In the genomic region with DNA sequence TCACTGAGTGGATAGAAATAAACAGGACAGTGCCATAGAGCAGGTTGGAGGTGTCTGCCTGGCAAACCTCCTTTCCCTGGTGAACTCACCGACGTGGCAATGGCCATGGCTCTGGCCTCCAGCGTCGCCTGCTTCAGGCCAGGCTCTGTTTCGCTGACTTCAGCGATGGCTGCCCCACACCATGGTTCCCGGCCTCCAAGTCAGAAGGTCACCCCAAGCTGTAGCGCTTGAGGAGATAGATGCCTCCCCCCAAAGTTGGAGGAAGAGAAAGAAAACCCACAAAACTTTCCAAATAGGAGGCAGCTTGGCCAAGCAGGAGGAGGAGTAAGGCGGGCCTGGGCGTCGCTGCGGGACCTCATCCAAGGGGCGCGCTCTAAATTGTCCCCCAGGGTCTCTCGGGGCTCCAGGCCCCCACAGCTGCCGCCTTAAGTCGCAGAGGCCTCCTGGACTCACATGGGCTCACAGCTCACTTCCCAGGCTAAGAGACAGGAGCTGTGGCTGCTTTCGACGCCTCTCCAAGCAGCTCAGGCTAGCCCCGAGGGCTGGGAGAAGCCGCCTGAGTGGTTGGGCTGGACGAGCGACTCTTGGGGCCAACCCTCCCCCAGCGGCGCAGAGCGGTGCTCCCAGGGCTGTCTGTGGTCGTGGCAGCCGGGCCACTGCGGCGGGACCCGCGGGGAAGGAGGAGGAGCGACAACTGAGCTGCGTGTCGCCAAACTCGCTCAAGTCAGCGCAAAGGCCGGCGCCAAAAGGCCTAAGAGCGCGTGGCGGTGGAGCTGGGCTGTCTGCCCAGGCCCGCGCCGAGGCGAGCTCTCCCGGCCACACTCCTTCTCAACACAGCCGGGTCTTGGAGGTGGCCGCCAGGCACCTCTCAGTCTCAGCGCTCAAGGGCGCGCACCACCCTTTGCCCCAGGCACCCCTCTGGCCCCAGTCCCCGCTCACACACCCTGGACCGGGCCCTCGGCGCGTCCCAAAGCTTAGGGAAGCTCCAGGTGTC, we compare ENCODE assay signal across 9 mouse cellular contexts. TPM values are rescaled to one million over a fixed set of nuclear protein-coding genes. Genes with fewer than 3 reads are reported as not detected.
DNase-seq lines count a peak whose midpoint lies in the region; ATAC-seq and TF ChIP-seq lines count a peak whose summit lies in the region.
"Had no signal": no experiment of that assay in that cellular context is flagged by ENCODE, and none has a peak within 500 bp of the region (broad histone marks: within the 10 kb centered on the region; RNA-seq: fewer than 3 reads in every experiment).

A gene (minus strand): TSS at position 778 of the 994 bp plus-strand sequence.

- H3K27ac ChIP-seq in forebrain, embryonic 13.5 days: peak within 1 kb of the TSS; percentile 98
- H3K27ac ChIP-seq in heart, postnatal 0 days (ENCODE audit: low read depth): peak within 1 kb of the TSS; percentile 82
- H3K27ac ChIP-seq in lung, postnatal 0 days (ENCODE audit: low read length): peak within 1 kb of the TSS; percentile 72

- 3% methylated on average over 57 of the region's 57 CpGs for WGBS in forebrain, embryonic 13.5 days
- WGBS in heart, postnatal 0 days: 9% methylated on average over 44 of the region's 57 CpGs
- 5% methylated on average over 45 of the region's 57 CpGs for WGBS in lung, postnatal 0 days

- ATAC-seq in forebrain, embryonic 13.5 days: peak; percentile 48
- peak; percentile 69 for ATAC-seq in heart, postnatal 0 days (ENCODE audit: insufficient read depth, low read depth)
- ATAC-seq in lung, postnatal 0 days: peak; percentile 73

- peak within 1 kb of the TSS; percentile 86 for H3K9ac ChIP-seq in forebrain, embryonic 13.5 days
- peak within 1 kb of the TSS; percentile 63 for H3K9ac ChIP-seq in heart, postnatal 0 days (replicated peaks; ENCODE audit: low read depth, low read length)
- H3K9ac ChIP-seq in lung, postnatal 0 days (replicated peaks; ENCODE audit: low read depth): peak within 1 kb of the TSS; percentile 37

- peaks cover 45% of the 10 kb centered on the region for H3K4me1 ChIP-seq in forebrain, embryonic 13.5 days
- H3K4me1 ChIP-seq in heart, postnatal 0 days (ENCODE audit: control insufficient read depth, insufficient read depth): peaks cover 3% of the 10 kb centered on the region; the same call in 1 of the 2 replicates
- no peaks in the 10 kb centered on the region; the same call in 1 of the 2 replicates for H3K4me1 ChIP-seq in lung, postnatal 0 days (ENCODE audit: insufficient read depth, low read depth, low read length)

- TF ChIP-seq CTCF in heart, postnatal 0 days (IDR thresholded peaks at IDR 0.05; ENCODE audit: low read depth): no peak
- TF ChIP-seq CTCF in lung, postnatal 0 days (IDR thresholded peaks at IDR 0.05): no peak

- H3K27me3 ChIP-seq in forebrain, embryonic 13.5 days: no peaks in the 10 kb centered on the region
- H3K27me3 ChIP-seq in heart, postnatal 0 days (ENCODE audit: control insufficient read depth, insufficient read depth, low read length): no peaks in the 10 kb centered on the region
- 0 out of 2 replicates have a peak, but pooled peaks cover 5% of the 10 kb centered on the region for H3K27me3 ChIP-seq in lung, postnatal 0 days (replicated peaks; ENCODE audit: insufficient read depth, low read length)

- peaks cover 21% of the 10 kb centered on the region for H3K36me3 ChIP-seq in forebrain, embryonic 13.5 days (ENCODE audit: poor library complexity, severe bottlenecking)
- H3K36me3 ChIP-seq in heart, postnatal 0 days (replicated peaks; ENCODE audit: control insufficient read depth, insufficient read depth, low read length): no peaks in the 10 kb centered on the region
- H3K36me3 ChIP-seq in lung, postnatal 0 days (ENCODE audit: insufficient read depth, low read length): no peaks in the 10 kb centered on the region

- no peak for TF ChIP-seq EP300 in heart, postnatal 0 days (IDR thresholded peaks at IDR 0.05; ENCODE audit: low read depth)
- TF ChIP-seq EP300 in lung, postnatal 0 days (IDR thresholded peaks at IDR 0.05): no peak

- DNase-seq in ES-CJ7 (ENCODE audit: low read depth, low spot score): peak; percentile 48
- peak; percentile 35 for DNase-seq in cerebellum, adult 11 months
- no peak for DNase-seq in heart, postnatal 0 days (ENCODE audit: low spot score)
- peak; percentile 63 to 75 for DNase-seq in kidney, postnatal 25 days
- DNase-seq in lung, postnatal 0 days (ENCODE audit: low spot score): peak; percentile 78
- peak; percentile 21 to 44 for DNase-seq in right cerebral cortex, adult 2 months (ENCODE audit: low spot score in 2 of 2)
- DNase-seq in adipocyte (ENCODE audit: low spot score): no peak

- H3K4me2 ChIP-seq in forebrain, embryonic 13.5 days: peak within 1 kb of the TSS; percentile 93
- H3K4me2 ChIP-seq in heart, postnatal 0 days (ENCODE audit: low read depth, low read length): peak within 1 kb of the TSS; percentile 81
- H3K4me2 ChIP-seq in lung, postnatal 0 days (replicated peaks; ENCODE audit: low read depth, low read length): peak within 1 kb of the TSS; percentile 90

- H3K4me3 ChIP-seq in forebrain, embryonic 13.5 days: peak within 1 kb of the TSS; percentile 58
- peak within 1 kb of the TSS; percentile 53 for H3K4me3 ChIP-seq in heart, postnatal 0 days (ENCODE audit: low read depth, low read length)
- peak within 1 kb of the TSS; percentile 52 for H3K4me3 ChIP-seq in lung, postnatal 0 days (ENCODE audit: low read depth, low read length)

- H3K9me3 ChIP-seq in forebrain, embryonic 13.5 days (replicated peaks): peaks cover 16% of the 10 kb centered on the region
- H3K9me3 ChIP-seq in heart, postnatal 0 days (replicated peaks; ENCODE audit: control insufficient read depth, low read length): no peaks in the 10 kb centered on the region
- H3K9me3 ChIP-seq in lung, postnatal 0 days (ENCODE audit: low read length): no peaks in the 10 kb centered on the region

RNA-seq across cellular contexts. Expression of the gene that starts here (rescaled TPM):
- 28.2 and 30.5 TPM in 2 replicates for polyA plus RNA-seq in forebrain, embryonic 13.5 days (2015; fragmentation: Nextera tagmentation; extraction: Ambion mirVana)
- 12.5 and 22.2 TPM in 2 replicates for total RNA-seq in heart, postnatal 0 days (2014; rRNA removed; ENCODE audit: low replicate concordance)
- polyA plus RNA-seq in heart, postnatal 0 days (2015; fragmentation: Nextera tagmentation; extraction: Ambion mirVana): 3.9 and 4.1 TPM in 2 replicates
- polyA plus RNA-seq in lung, postnatal 0 days (2015; fragmentation: Nextera tagmentation; extraction: Ambion mirVana): 8.1 and 8.5 TPM in 2 replicates
- total RNA-seq: neutrophil, adult 5-6 weeks had no signal

Comparison
In these comparisons a context has a peak if more than half of its experiments do, and no peak if none do; other contexts are left out.
1. DNase-seq: peak in ES-CJ7 (single experiment), cerebellum, adult 11 months (single experiment), kidney, postnatal 25 days (2 of 2), lung, postnatal 0 days (single experiment) and right cerebral cortex, adult 2 months (2 of 2); none in heart, postnatal 0 days (single experiment) and adipocyte (single experiment).
2. Peak in every context shown above with its lines, with median percentiles within 50 percentile points of each other: ATAC-seq, H3K27ac ChIP-seq, H3K4me2 ChIP-seq, H3K4me3 ChIP-seq and H3K9ac ChIP-seq.